Mouse (Mus musculus) bone marrow macrophage, adult 2 months (primary cell): Measurements from ENCODE around the gene Gtf3c4.

Experiments used
- CTCF ChIP-seq: IDR thresholded peaks from 2 replicates; pipeline ENCODE4 v1.5.1; 2012; ENCODE audit warnings: low read depth, mild to moderate bottlenecking, low read length, moderate library complexity
- POLR2A ChIP-seq: IDR thresholded peaks from 2 replicates; pipeline ENCODE4 v1.6.1; 2012; ENCODE audit warnings: mild to moderate bottlenecking, low read depth, low read length, borderline replicate concordance

DNA sequence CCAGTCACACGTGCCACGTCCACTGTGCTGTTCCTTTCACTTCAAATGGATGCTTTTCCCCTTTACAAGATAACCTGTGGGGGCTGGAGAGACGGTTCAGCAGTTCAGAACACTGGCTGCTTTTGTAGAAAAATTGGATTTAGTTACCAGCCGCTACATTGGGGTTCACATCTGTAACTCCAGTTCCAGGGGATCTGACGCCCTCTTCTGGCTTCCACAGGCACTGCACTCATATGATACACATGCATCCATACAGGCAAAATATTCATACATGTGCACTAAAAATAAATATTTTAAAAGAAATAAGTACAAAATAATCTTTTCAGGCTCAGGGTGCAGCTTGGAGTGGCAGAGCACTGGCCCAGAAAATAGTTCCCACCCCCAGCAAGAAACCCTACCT is 45.5 kb downstream of the Gtf3c4 start:
- peak; percentile 57; the same call in 1 of the 2 replicates for TF ChIP-seq CTCF
- TF ChIP-seq POLR2A, result no peak
